Mouse (Mus musculus) small intestine, adult 2 months (tissue): ENCODE measurements at regions not wholly inside any gene's neighbourhood (a gene's known extent, or its start where the extent isn't known, plus 50 kb on each side); places are given as distances from the start of the nearest gene placed in this dataset.

Experiments used
- H3K27ac ChIP-seq: fragments of 200-500 bp; 2 replicates; pipeline ENCODE4 v1.5.1; 2012; ENCODE audit warnings: low read depth, low read length, control low read depth, inconsistent platforms; ENCODE audit not compliant: insufficient read depth
- H3K27me3 ChIP-seq: fragments of 200-500 bp; 2 replicates; pipeline ENCODE4 v1.6.1; 2012; ENCODE audit warnings: mild to moderate bottlenecking, moderate library complexity, low read length, inconsistent platforms; ENCODE audit not compliant: control insufficient read depth, insufficient read depth
- H3K36me3 ChIP-seq: fragments of 200-500 bp; 2 replicates; pipeline ENCODE4 v1.6.1; 2012; ENCODE audit warnings: mild to moderate bottlenecking, low read length, control low read depth, inconsistent platforms; ENCODE audit not compliant: control insufficient read depth, insufficient read depth
- H3K4me1 ChIP-seq: fragments of 200-500 bp; 2 replicates; pipeline ENCODE4 v1.6.1; 2012; ENCODE audit warnings: low read length, inconsistent platforms, mixed read lengths; ENCODE audit not compliant: control insufficient read depth, insufficient read depth, insufficient read length
- H3K4me3 ChIP-seq: fragments of 200-500 bp; 2 replicates; pipeline ENCODE4 v1.5.1; 2012; ENCODE audit warnings: low read depth, mild to moderate bottlenecking, control low read depth, inconsistent platforms, low read length, moderate library complexity
- CTCF ChIP-seq: fragments of 200-500 bp; IDR thresholded peaks from 2 replicates; pipeline ENCODE4 v1.5.1; 2012; ENCODE audit warnings: low read depth, mild to moderate bottlenecking, control low read depth, inconsistent platforms, low read length, moderate library complexity, mixed read lengths; ENCODE audit not compliant: insufficient replicate concordance, insufficient read length; ENCODE audit errors: extremely low read depth
- POLR2A ChIP-seq: fragments of 200-500 bp; IDR thresholded peaks from 2 replicates; pipeline ENCODE4 v1.6.1; 2012; ENCODE audit warnings: low read depth, mild to moderate bottlenecking, control low read depth, inconsistent platforms, low read length, moderate library complexity
- WGBS: fragments of 180-500 bp; shearing (Covaris S2); methylation state at CpG from one replicate; pipeline ENCODE4 v1.1.7; 2018; 5-methylcytosine and 5-hydroxymethylcytosine counted together

DNA sequence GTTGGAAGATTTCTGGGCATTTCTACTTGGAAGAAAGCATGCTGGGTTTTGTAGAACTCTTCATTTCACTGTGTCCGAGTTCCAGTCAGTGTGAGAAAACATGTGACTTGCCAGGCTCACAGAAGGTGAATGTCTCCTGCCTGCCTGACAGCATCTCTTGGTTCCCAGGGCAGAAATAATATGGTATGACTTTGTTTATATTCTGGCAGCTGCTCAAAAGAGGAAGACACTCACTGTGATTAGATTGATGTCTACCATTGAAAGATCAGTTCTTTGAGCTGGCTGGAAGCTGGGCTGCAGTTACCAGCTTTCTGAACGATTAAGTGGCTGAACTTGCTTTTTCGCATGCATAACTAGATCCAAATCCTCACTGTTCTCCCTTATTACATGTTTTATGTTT lies 1199.4 kb downstream of the Slc22a22 start:
- TF ChIP-seq CTCF, result no peak
- no peak for TF ChIP-seq POLR2A
- 63% methylated on average over 3 of the region's 3 CpGs for WGBS
- Histone ChIP-seq H3K4me3 (no peak overlapping the region), H3K27me3 (no peaks in the 10 kb centered on the region), H3K27ac (no peak overlapping the region), H3K36me3 (no peaks in the 10 kb centered on the region), H3K4me1 (no peaks in the 10 kb centered on the region)

DNA sequence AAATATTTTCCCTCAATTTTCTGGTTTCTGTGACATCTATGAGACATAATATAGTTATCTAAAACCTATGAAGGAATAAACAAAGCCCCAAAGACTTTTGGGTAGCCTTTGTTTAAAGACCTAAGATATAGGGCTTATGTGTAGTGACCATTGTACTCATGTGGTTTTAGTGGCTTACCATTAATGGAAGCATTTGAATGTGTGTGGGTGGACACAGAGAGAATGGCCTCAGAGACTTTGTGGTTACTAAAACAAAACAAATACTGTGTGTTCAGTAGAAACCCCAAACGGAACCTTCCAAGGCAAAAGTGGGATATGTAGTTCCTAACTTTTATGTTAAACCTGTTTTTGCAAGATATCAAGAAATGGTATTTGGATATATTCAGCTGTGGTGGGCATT lies 1228.7 kb downstream of the Slc22a22 start:
- no peaks in the 10 kb centered on the region for H3K36me3 ChIP-seq
- no peak overlapping the region for H3K27ac ChIP-seq
- TF ChIP-seq CTCF, result no peak
- TF ChIP-seq POLR2A, result no peak
- H3K27me3 ChIP-seq, result no peaks in the 10 kb centered on the region
- WGBS, result 57% methylated on average over 1 of the region's 1 CpGs
- H3K4me1 ChIP-seq, result no peaks in the 10 kb centered on the region
- no peak overlapping the region for H3K4me3 ChIP-seq

DNA sequence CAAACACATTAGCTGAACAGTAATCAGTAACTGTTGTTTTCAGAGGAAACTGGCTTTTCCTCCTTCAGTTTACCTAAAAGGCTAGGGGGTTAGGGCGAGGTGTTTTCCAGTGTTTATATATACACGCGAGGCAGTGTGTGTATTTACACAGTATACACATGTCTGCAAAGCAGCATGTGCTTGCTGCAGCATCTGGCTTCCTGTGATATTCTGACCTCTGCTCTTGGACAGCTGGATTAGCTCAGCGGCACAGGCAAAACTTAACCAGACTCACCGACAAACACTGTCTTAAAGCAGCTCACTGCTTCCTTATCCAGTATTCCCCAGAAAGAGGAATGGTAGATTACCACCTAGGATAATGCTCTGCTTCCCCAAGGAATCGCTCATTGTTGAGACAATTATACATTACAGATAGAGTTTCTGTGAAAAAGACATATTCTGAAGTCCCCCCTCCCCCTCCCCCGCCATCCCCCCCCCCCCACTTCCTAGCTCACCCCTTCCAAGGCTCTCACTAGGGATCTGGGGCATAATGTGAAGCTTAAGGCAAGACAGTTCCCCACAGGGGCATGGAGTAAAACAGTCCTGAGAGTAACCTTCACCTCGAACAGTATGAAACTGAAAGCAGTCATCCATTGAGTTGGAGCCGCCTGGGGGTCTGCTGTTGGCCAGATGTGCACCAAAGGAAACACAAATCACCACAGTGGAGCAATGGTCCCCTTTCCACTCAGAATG lies 1233.3 kb downstream of the Slc22a22 start:
- no peaks in the 10 kb centered on the region for H3K4me1 ChIP-seq
- no peak overlapping the region for H3K27ac ChIP-seq
- H3K27me3 ChIP-seq, result no peaks in the 10 kb centered on the region
- WGBS, result 48% methylated on average over 9 of the region's 9 CpGs
- H3K36me3 ChIP-seq, result no peaks in the 10 kb centered on the region
- H3K4me3 ChIP-seq, result no peak overlapping the region
- no peak for TF ChIP-seq POLR2A
- no peak for TF ChIP-seq CTCF

DNA sequence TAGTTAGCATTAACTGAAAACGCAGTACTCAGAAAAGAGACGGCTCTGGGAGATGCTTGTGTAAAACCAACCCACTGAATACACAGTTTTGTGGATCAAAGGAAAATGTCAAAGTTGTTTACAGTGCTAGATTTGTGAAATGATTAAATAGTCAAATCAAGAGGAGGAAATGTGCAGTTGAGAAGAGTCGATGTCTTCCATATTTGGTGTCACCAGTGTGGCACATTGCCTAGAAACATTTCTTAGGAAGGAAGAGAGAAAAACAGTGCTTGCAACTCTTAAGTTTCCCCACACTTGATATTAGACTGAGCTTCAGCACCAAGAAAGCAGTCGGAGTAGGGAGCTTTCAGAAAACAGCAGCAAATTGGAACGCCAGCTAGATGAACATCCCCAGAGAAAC lies 1274.9 kb downstream of the Slc22a22 start:
- WGBS, result 68% methylated on average over 5 of the region's 5 CpGs
- TF ChIP-seq POLR2A, result no peak
- TF ChIP-seq CTCF, result no peak
- H3K4me1 ChIP-seq, result no peaks in the 10 kb centered on the region
- H3K27me3 ChIP-seq, result no peaks in the 10 kb centered on the region
- no peak overlapping the region for H3K27ac ChIP-seq
- no peak overlapping the region for H3K4me3 ChIP-seq
- H3K36me3 ChIP-seq, result no peaks in the 10 kb centered on the region

DNA sequence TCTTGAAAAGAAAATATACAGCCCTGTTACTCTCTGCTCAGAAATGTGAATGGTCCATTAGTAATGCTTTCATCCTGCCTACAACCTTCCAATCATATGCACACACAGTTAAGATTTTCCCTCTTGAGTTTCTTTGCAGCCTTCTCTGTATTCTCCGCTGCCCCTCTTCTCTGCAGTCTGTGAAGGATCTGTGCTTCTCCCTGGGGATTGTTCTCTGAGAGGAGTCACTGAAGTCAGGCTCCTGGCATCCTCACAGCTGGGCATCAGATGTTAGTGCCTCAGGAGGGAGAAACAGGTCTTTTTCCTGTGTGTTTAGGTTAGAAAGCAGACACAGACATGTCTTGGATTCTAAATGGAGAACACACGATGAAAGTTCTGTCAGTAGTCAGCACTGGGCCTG lies 1278.1 kb downstream of the Slc22a22 start:
- Histone ChIP-seq H3K27ac (no peak overlapping the region), H3K36me3 (no peaks in the 10 kb centered on the region), H3K4me3 (no peak overlapping the region), H3K4me1 (no peaks in the 10 kb centered on the region), H3K27me3 (no peaks in the 10 kb centered on the region)
- WGBS, result 71% methylated on average over 2 of the region's 2 CpGs
- TF ChIP-seq POLR2A, result no peak
- no peak for TF ChIP-seq CTCF

DNA sequence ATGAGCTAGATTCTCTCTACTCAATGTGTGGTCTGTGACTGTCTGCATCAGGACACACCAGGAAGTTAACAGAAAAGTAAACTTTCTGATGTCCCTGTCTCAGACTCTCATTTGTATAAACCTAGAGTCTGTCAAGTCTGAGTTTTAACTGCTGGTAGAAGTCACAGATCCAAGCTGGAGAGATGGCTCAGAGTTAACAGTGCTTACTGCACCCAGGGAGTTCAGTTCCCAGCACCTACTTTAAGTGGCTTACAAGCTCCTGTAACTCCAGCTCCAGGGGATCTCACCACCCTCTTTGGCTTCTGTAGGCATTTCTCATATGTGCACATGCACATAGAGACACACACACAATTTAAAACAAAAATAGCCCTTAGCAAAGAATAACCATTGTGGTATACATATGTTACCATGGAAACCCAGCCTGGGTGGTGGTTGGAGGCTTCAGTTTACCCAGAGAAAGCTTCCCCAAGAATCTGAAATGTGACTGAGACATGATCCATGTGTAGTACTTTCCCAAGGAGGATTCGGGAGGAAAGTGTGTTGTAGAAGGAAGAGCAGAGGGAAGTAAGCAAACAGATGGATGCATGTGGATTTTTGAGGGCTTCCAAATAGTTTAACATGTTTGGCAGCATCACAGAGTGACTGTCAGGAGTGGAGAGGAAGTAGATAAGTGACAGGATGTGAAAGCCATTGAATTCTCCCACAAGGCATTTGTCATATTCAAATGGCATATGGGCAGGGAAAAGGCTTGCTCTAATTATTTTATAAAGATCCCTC lies 1279.8 kb downstream of the Slc22a22 start:
- WGBS, result 39% methylated on average over 1 of the region's 1 CpGs
- no peak overlapping the region for H3K27ac ChIP-seq
- no peaks in the 10 kb centered on the region for H3K36me3 ChIP-seq
- TF ChIP-seq POLR2A (no peak), CTCF (no peak)
- no peak overlapping the region for H3K4me3 ChIP-seq
- H3K27me3 ChIP-seq, result no peaks in the 10 kb centered on the region
- no peaks in the 10 kb centered on the region for H3K4me1 ChIP-seq

DNA sequence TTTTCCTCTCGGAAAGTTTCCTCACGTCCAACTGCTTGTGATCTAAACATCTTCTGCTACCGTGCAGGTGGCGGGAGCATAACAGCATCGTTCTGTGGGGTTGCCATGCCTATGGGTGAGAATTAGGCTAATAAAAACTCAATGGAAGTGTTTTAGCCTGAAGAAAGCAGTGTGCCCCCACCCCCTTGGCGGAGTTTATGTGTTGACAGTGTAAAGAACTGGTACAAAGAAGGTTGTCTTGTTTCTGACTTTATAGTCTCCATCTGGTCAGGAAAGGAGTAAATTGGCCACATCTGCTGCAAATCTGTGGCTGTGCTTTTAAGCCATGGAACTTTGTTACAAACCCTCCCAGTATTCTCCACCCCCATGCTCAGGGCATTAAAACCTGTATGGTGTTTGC lies 1311.2 kb downstream of the Slc22a22 start:
- Histone ChIP-seq H3K4me3 (no peak overlapping the region), H3K4me1 (no peaks in the 10 kb centered on the region), H3K36me3 (no peaks in the 10 kb centered on the region), H3K27ac (no peak overlapping the region), H3K27me3 (no peaks in the 10 kb centered on the region)
- WGBS, result 64% methylated on average over 6 of the region's 6 CpGs
- TF ChIP-seq POLR2A (no peak), CTCF (no peak)

DNA sequence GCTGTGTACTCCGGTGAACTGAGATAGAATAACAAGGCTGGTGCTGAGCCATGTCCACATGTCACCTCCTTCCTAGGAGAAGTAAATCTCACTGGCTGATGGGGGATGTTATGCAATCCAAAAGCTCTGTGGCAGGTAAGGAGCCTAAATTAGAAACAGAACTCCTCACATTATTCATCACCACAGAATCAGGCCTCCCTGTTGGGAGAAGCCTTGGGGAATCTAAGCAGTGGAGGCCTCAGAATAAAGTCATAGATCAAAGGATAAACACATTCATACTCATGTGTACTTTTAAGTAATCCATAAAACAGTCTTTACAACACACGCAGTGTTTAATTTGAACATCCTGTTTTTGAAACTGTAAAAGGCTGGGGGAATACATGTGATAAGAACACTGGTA lies 1318.7 kb downstream of the Slc22a22 start:
- H3K36me3 ChIP-seq, result no peaks in the 10 kb centered on the region
- no peak overlapping the region for H3K4me3 ChIP-seq
- no peak for TF ChIP-seq CTCF
- no peak for TF ChIP-seq POLR2A
- H3K27me3 ChIP-seq, result no peaks in the 10 kb centered on the region
- H3K27ac ChIP-seq, result no peak overlapping the region
- no peaks in the 10 kb centered on the region for H3K4me1 ChIP-seq
- 64% methylated on average over 2 of the region's 2 CpGs for WGBS
